Mouse (Mus musculus) fibroblast of lung, adult 2 months (primary cell): Measurements from ENCODE around the gene Reep3.
A peak's percentile ranks its signal among the peaks of the same experiment; 100 is the strongest.
"Not testable (repeated sequence)": the region's sequence is repeated elsewhere in the genome, so short reads cannot be mapped to it uniquely, and the experiment has no call there.

Experiments
- DNase-seq: peaks from one replicate; pipeline ENCODE4 v3.0.0-alpha.2; 2011; ENCODE audit warnings: low read depth

Gene Reep3

DNA sequence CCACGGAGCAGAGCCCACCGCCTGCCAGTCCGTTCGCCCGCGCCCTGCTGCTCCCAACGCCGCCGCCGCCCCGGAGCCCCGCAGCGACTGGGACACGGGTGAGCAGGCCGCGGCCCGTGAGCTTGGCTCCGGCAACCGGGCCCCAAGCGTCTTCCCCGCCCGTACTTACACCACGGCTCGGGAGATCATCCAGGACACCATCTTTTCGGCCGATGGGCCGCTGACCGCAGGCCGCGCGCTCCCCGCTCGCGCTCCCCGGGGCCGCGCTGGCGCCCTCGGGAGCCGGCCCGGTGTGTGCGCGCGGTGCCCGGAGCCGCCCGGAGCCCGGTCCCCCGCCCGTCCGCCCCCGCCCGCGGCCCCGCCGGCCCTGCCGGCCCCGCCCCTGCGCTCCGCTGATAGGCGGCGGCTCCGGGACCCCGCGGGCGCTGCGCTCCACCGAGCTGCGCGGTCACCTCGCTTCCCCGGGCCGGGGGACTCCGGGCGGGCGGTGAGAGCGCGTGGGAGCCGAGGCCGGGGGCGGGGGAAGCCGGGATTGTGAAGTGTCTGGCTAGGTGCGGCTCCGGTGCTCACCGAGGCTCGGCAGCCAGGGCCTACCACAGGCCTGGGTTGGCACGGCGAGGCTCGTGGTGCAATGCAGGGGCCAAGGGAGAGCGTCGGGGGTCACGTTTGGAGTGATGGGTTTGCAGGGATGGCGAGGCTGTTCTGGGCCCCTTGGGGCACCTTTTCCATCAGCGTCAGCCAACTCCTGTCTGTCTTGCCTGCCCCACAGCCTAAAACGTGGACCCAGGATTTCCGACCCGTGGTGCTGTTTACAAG, at the start of gene Reep3:
Gene Reep3, minus strand, starts transcription at position 325 of the 816 bp plus-strand sequence.
- DNase-seq, result no peak

DNA sequence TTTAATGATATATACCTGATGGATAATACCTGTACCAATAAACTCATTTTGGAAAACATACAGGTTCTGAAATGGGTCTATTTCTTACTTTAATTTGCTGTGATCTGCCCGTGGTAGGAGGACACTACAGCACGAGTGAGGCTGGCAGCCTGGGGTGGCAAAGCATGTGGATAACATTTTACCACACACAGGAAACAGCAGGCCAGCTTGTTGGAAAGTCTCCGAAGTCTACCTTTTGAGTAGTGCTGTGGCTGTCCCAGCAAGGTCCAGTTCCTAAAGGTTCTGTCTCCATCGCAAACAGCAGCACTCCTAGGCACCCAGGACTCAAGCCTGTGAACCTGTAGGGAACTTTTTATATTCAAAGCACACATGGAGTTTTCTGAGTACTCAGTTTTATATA, 48.9 kb upstream of the Reep3 start:
- DNase-seq, result no peak

DNA sequence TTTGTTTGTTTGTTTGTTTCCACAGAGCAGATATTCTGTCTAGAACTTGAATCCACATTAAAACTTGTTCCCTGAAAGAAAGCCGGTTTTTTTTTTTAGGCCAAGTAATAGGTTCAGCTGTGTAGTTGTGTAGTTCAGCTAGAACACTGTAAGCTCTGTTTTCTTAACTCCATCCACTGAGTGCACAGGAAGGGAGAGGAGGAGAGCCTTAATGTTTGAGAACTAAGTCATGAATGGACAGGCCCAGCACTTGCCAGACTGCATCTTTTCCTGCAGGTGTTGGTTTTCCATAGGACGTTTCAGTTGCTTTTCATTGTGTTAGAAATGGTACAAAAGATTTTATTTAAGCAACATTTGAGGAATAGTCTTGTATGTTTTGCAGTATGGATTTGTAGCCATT, 47.5 kb upstream of the Reep3 start:
- no peak for DNase-seq

DNA sequence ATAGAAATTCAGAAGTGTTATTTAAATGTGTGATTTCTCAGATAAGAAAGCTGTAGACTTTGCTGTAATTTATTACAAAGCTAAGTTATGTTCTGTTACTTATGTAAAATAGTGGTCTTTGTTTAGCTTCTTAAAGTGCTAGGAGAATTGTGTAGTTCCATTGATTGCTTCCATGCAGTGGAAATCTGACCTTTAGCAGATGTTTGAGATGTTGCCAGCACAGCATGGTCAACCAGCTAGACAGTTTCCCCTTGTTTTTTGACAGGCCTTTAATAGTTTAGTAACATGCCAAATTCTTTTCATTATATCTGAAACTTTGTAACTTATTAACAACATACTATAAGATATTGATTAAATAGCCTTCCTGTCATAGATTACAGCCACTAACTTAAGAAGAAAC, 46.9 kb upstream of the Reep3 start:
- peak; percentile 44 for DNase-seq

DNA sequence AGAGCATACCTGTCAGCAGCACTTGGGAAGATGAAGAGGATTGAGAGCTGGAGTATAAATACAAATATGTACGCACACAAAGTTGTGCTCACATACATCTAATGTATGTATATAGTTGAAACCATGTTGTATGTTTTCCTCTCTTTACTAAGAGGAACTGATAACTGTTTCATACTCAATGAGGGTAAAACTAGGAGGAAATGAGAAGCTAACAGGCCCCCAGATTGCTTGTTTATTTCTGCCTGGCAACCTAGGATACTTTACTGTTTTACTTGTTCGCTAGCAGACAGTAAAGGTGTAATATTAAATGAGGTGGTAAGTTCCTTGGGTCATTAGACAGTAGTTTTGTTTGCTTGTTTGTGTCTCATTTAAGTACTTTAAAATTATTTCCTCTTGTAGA, 40.7 kb upstream of the Reep3 start:
- DNase-seq, result no peak

DNA sequence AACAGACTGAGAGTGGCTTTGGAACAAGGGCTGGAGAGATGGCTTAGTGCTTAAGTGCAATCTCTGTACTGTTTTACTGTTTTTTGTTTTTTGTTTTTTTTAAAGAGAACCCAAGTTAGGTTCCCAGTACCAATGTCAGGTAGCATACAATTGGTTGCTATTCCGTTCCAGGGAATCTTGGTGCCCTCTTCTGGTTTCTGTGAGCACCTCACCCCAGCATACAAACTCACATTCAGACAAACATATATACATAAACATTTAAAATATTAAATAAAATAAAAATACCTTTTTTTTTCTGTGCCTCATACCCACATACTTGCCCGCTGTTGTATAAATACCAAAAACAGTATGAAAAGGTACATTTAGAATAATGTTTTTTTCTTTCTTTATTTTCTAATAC, 37.6 kb upstream of the Reep3 start:
- no peak for DNase-seq

DNA sequence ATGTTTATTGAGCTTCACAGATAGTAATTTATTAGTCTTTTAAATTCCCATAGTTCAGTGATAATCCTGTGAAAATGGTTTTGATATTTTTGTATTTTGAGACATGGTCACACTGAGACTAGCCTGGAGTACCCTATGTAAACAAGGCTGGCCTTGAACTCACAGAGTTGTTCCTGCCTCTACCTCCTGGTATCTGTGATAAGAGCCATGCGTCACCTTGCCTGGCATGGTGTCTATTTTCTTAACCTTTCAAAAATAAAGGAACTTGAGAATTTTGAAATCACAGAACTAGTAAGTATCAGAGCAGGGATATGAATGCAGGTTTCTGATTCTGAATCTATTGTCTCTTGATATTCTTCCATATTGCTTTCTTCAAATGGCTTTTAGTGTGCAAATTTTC, 35.0 kb upstream of the Reep3 start:
- no peak for DNase-seq

DNA sequence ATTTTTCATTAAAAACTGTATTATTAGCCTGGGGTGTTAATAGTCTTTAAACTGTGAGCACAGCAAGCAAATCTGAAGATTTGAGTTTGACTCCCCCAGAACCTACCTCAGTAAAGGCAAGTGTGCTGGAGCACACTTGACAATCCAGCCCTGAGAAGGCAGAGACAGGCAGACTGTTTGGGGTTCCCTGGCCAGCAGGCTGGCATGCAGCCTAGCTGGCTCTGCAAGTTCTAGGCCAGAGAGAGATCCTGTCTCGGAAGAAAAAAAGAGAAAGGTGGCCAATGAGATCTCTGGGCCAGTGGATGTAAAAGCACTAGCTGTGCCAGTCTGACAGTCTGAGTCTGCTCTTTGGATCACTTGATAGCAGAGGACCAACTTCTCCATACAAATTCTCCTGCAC, 32.8 kb upstream of the Reep3 start:
- DNase-seq, result no peak

DNA sequence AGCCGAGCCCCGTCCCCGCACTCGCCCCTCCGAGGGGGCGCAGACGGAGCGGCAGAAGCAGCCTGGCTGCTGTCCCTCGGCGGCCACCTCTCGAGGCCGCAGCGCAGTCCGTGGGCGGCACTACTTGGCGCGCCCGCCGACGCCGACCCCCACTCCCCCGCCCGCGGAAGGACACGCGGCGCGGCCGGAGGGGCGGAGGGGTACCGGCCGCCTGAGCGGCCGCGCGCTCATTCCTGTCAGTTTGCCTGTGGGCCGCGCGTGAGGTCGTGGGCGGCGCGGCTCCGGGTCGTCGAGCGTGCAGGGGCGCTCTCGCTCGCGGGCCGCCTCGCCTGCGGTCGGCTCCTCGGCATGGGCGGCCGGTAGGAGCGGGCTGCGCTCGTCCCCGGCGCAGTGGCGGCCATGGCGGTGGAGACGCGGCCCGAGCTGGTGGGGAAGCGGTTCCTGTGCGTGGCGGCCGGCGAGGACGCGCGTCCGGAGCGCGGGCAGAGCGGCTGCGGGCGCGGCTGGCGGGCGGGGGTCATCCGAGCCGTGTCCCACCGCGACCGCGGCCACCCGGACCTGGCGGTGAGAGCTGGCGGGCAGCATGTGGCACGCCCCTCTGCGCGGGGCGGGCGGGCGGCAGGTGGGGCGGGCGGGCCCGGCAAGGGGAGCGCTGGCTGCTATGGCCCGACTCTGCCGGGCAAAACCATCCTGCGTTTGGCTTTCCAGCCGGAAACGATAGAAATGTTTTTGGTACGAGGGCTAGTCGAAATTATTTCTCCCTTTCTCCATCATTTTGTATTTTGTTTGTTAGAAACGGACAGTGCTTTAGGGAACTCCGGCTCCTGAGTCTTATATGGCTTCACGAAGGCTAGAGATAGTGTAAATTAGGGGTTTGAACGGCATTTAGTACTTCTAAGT, 30.4 kb upstream of the Reep3 start:
- DNase-seq, result no peak

DNA sequence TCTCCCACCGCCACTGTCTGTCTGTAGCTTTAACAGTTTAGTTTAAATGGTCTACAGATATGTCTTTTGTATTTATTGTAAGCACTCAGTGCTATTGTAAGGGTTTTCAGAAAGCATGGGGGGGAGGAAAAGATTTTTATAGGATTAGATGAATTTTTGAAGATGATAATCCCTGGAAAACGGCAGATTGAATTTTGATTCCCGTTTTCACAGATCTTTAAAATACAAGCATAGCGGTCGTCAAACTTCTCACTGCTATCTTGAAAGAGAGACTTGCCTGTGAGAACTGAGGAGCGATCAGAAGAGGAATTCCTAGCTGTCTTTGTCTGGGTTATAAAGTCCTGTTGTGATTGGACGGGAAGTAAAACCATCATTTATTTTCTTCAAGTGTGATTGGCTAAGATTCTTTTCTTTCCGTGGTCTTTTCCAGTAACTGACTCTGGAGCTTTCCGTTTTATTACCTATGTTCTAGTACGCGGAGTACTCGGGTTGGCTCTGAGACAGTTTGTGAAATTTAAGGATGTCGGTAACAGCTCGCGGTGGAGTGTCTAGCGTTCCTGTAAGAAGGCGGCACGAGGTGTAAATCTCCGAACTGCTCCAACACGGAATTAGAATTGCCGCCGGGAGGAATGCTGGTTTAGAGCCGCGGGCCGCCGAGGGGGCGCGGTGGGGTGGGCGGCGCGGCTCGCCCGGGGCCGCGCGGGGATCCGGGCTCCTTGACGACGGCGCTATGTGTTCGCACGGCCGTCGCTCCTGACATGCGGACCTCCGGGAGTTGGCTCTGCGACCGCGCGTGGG, 29.5 kb upstream of the Reep3 start:
- DNase-seq, result peak; percentile 58

DNA sequence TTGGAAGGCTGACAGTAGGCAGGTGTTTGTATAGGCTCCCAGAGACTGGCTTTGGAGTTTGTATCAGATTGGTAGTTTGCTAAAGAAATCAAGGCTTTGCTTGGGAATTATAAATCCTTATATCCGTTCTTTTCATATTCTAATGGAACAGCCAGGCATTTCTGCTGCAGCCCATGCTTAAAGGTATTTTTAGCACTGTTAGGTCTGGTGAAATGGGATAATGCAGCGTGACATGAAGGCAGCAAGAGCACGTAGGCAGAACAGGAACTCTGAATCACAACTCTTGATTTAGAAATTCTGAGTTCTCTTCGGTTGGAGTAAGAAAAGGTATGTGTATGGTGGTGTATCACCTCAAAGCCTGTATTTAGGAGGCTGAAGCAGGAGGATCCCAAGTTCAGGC, 27.4 kb upstream of the Reep3 start:
- no peak for DNase-seq

DNA sequence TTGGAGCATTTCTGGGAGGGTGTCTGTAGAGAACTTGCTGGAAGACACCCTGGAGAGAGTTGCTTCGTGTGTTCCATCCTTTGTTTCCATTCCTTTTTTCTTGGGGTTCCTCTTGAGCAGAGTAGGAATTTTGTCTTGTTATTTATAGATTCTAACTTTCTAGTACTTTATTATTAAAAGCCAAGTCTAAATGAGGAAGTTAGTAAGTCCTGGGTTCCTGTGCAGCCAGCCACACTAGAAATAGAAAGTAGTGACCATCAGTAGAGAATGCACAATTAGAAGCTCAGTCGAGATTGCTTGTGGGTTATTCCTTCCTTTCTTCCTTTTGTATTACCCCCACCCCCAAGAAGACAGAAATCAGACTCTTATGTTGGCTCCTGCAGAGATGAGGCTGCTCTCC, 27.0 kb upstream of the Reep3 start:
- DNase-seq, result no peak

DNA sequence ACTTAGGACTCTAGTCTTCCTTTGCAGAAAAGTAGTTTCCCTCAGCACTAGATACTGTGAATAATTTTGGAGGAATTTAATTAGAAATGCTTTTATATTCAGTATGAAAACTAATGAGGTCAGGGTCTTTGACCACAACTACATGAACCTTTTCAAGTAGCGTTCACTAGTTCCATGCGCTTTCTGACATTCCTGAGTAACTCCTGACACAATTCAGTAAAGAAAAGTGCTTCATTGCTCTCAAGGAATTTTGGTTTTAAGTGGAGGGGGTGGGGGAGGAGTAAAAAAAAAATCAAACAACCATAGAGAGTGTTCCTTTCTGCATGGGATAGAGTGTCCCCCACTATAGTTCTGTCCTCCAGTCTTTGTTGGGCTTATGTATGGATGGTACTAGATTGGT, 23.9 kb upstream of the Reep3 start:
- no peak for DNase-seq

DNA sequence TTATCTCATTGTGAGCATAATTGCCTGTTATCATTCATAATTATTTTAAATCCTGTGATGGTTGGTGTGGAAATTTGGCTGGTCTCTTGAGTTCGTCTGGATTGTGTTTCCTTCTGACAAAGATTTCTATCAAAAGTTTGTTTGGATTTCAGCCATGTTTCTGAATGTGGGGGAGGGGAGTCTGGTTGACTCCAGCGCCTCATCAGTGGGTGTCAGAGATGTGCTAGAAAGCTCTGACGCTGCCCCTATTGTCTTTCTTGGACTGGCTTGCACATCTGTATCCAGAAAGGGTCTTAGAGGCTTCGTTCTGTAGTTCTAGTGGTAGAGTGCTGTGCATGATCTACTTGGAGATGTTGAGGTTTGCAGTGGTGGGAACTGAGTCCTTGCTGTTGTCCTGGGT, 23.4 kb upstream of the Reep3 start:
- no peak for DNase-seq

DNA sequence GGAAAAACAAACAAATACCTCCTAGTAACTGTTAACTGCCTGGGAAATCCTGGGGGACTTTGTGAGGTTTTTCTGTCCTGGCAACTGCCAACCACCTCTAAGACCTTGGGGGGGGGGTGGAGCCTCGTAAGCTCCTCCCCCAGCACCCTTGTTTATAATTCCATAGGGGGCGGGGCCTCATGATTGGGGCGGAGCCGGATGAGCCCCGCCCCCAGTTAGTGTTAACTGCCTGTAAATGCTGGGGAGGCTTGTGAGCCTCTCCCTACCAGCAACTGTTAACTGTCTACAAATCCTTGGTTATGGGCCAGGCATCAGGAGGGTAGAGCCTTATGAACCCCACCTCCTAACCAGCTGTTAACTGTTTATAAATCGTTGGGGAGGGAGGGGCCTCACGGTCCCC, 22.5 kb upstream of the Reep3 start:
- DNase-seq, result no peak

DNA sequence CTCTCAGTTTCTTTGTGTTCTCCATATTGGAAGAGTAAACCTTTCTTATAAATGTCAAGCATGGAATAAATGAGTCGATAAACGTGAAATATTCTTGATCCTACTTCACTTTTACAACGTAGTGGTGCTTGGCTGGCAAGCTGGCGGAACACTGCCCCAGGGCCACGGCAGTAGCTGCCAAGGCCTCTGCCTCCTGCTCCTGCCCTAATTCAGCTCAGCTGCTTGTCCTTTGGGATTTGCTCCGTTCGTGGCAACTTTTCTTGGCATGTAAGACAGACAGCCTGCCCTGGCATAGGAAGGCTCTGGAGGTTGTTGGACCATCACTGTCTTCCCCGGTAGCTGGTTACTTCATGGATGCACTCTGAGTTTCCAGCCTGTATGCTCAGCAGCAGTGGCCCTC, 19.5 kb upstream of the Reep3 start:
- DNase-seq, result no peak

DNA sequence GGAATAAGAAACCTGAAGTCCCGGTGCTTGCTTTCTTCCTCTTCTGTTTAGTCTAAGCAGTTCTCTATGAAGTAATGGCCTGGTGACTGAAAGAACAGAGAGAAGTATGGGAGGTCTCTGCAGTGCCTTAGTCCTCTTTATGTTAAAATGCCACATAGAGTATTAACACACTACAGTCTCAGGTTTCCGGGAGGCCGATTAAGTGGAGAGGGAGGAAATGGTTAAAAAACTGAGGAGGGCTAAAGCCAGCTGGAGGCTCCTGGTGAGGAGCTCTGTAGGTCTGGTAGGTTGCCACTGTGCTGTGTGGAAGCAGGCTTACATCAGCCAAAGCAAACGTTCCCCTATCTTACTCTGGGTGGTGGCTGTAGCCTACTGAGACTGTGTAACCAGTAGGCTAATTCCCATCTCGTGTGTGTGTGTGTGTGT, 18.9 kb upstream of the Reep3 start:
- DNase-seq, result no peak

DNA sequence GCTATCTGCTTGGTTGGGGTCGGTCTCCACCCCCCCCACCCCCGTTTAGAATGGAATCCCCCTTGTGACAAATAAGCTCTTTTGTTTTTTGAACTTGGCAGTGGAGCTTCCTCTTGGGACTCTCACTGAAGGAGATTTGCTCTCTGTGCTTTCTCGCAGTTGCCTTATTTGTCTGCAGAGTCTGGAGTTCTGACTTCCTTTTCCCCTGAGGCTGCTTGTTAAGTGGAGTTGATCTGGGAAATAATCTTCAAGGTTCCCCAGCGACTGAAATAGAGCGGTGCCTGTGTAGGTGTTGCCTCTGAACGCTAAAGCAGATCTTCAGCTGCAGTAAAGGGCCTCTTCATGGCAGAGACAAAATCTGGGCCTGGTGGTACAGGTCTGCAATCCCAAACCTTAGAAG, 18.4 kb upstream of the Reep3 start:
- no peak for DNase-seq

DNA sequence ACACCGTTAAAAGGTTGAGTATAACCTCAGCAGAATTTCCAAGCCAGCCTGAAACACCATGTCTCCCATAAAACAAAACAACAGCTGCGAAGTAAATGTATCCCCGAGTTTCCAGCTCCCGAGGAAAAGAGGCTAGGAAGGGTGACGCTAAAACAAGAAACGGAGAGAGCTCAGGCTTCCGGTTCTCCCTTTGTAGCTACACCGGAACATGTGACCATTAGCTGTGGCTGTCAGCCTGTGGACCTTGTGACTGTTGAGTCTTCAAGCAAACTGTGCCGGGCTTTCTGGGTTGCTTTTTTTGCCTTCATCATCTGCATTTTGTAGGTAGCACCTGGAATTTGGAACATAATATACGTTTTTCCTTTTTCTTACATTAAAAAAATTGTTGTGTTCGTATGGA, 17.1 kb upstream of the Reep3 start:
- DNase-seq, result no peak

DNA sequence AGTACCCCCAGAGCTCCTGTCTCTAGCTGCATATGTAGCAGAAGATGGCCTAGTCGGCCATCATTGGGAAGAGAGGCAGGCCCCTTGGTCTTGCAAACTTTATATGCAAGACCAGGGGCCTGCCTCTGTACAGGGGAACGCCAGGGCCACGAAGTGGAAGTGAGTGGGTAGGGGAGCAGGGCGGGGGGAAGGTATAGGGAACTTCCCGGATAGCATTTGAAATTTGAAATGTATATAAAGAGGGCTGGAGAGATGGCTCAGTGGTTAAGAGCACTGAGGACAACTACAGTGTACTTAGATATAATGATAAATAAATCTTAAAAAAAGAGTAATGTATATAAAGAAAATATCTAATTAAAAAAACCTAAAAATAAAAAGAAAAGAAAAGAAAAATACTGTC, 16.2 kb upstream of the Reep3 start:
- not testable (repeated sequence) for DNase-seq

DNA sequence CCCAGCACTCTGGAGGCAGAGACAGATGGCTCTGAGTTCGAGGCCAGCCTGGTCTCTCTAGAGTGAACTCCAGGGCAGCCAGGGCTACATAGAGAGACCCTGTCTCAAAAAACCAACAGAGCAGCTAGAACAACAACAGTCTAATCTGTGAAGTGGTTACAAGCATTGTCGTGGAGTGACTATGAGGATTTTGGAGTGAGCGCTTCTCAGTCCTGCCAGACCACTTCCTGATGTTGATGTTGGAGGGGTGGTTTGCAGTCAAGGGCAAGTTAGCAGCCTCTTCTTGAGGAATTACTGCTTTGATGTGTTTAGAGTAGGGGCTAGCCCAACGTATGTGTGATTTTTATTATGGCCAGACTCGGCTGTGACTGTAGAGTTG, 15.0 kb upstream of the Reep3 start:
- DNase-seq, result no peak

DNA sequence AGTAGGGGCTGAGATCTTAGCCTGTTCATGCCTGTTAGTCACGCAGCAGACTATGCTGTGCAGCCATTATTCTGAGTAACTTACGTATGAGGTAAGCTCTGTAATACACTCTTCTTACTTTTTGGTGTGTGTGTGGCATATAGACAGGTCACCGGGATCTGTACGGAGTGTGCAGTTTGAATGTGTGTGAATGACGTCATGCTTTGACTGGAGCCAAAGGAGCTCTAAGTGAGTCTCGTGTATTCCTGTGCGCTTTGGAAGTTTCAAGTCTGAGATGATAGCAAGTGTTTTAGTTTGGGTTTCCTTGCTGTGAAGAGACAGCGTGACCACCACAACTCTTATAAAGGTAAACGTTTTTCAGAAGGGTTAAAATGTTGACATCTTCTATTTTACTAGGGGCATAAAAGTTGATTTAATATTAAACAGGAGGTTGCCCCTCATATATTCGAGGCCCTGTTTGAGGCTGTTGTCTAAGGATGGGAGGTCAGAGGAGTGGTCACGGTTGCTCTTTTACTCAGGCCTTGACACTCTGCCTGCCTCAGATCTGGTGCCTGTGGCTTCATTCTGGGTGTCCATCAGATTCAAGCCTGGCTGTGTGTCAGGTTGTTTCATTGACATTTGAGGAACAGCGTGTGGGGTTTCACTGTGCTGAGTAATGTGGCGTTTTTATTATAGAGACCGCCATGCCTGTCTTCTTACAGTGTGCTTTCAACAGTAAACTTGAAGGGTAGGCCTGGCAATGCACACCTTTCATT, 14.5 kb upstream of the Reep3 start:
- no peak for DNase-seq
